Mouse (Mus musculus) brain, adult 2 months (tissue): ENCODE data around the gene Ptprc.

Experiments
- DNase-seq: peaks from one replicate; pipeline ENCODE4 v3.0.0; 2011; ENCODE audit warnings: low read depth, low spot score

Ptprc gene

GRCm38 (mm10) chr1:138040556-138040955, 135.0 kb downstream of the Ptprc start:
- peak; percentile 37 for DNase-seq

- no peak for DNase-seq
These were observed 136.3 kb downstream of the Ptprc start for GRCm38 (mm10) chr1:138039201-138039600.

DNA sequence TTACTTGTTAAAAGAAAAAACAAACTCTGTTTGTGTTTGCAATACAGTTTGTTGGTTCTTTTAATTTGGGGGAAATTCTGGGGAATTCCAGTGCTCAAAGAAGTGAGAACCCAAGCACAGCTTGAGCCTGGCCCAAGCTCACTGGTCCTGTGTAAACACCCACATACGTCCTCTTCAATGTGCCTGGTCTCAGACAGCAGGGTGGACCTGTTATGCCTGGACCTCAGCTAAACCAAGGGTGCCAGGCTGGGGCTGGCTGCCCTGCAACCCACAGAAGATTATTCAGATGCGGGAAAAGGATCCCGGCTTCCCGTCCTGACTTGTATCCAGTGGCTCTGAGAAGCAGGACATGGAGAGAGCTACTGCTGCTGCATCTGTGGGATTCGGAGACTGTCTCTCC, 138.0 kb downstream of the Ptprc start:
- DNase-seq, result no peak

- DNase-seq, result no peak
These were observed 145.9 kb downstream of the Ptprc start for GRCm38 (mm10) chr1:138029649-138030048.

- no peak for DNase-seq
These were observed 150.2 kb downstream of the Ptprc start for GRCm38 (mm10) chr1:138025298-138025697.

DNA sequence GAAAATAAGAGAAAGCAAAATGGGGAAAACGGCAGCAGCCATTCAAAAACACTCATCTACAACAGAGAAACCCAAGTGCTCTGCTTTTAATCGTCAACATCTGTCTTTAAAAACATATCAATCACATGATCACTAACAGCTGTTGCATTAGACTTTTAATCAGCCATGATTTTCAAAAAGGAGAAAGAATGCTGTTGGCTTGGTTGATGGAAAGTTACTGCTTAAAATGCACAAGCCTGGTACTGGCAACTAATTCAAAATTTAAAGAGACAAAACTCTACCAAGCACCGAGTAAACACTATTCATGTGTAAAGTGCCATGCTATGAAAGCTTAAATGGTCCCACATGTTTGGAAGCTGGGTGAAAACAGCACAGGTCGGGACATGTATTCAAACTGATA, 151.9 kb downstream of the Ptprc start:
- no peak for DNase-seq

DNA sequence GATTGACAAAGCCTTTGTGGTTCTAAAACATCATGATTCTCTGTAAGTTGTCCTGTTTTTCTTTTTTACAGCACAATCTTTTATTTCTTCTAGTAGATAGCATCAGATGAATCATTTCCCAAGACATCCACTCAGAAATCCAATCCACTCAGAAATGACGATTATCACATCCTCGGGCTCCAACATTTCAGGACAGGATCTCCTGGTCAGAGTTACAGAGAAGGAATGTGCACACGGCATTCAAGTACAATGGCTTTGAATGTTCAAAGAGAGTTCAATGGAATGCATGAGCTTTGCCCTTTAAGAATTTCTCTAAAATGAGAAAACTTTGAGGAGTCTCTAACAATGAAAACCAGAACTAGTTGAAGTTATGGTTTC, 152.6 kb downstream of the Ptprc start:
- DNase-seq, result no peak

- DNase-seq, result no peak
These were observed 153.3 kb downstream of the Ptprc start for GRCm38 (mm10) chr1:138021962-138022917.
